Mouse (Mus musculus) cerebral cortex, adult 2 months (tissue): ENCODE measurements around the gene Scd3.

Experiments
- WGBS: fragments of 180-500 bp; shearing (Covaris S2); methylation state at CpG from one replicate; pipeline ENCODE4 v1.1.7; 2018; 5-methylcytosine and 5-hydroxymethylcytosine counted together

Scd3 gene

GRCm38 (mm10) chr19:44237471-44238006 is 34.5 kb downstream of the Scd3 start:
- 11% methylated on average over 19 of the region's 19 CpGs for WGBS

DNA sequence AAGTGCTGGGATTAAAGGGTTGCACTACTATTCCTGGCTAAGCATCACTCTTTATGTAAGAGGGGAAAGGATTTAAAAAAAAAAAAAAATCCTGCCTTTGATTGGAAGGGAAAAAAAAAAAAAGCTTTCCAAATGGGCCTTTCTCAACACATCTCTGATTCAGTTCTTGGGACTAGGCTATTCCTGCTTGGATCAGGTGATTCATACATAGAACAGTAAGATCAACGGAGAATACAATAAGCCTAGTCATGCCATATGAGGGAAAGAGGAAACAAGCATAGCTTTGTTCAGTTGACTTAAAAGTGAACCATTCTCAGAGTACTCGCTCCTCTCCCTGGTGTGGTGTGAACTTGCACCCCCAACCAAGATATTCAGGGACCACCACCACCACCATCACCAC is 35.8 kb downstream of the Scd3 start:
- 39% methylated on average over 2 of the region's 2 CpGs for WGBS

GRCm38 (mm10) chr19:44245761-44246171 is 42.7 kb downstream of the Scd3 start:
- 3% methylated on average over 5 of the region's 5 CpGs for WGBS

GRCm38 (mm10) chr19:44246341-44246911 is 43.4 kb downstream of the Scd3 start:
- 42% methylated on average over 11 of the region's 11 CpGs for WGBS

DNA sequence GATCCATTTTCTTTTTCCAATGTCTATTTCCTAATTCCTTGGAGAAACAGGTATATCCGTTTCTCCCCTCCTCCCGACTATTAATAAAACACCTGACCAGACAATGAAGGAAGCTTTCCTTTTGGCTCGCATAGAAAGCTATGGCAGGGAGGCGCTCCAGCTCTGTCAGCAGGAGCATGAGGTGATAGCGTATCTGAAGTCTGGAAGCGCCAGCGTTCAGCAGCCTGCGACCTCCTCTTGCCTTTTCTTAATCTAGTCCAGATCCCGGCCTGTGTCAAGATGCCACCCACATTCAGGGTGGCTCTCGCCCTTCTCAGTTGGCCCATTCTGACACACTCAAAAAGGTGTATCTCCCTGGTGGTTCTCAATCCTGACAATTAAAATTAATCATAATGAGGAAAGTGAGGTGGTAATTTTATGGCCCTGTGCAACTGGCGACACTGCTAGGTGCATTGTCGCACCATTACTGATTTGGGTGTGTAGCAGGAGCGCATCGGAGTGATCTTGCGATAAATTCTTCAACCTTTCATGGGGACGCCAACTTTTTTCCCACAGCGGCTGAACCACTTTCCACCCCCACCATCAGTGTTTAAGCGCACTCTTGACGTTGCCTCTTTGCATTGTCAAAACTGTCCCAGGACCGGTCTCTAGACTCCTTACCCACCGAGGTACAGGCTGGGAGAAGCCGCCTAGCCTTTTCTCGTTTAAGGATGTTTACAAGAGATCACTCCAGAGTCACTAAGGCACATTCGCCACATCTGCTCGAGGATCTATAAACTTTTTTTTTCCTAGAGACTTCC is 44.4 kb downstream of the Scd3 start:
- 7% methylated on average over 25 of the region's 25 CpGs for WGBS

DNA sequence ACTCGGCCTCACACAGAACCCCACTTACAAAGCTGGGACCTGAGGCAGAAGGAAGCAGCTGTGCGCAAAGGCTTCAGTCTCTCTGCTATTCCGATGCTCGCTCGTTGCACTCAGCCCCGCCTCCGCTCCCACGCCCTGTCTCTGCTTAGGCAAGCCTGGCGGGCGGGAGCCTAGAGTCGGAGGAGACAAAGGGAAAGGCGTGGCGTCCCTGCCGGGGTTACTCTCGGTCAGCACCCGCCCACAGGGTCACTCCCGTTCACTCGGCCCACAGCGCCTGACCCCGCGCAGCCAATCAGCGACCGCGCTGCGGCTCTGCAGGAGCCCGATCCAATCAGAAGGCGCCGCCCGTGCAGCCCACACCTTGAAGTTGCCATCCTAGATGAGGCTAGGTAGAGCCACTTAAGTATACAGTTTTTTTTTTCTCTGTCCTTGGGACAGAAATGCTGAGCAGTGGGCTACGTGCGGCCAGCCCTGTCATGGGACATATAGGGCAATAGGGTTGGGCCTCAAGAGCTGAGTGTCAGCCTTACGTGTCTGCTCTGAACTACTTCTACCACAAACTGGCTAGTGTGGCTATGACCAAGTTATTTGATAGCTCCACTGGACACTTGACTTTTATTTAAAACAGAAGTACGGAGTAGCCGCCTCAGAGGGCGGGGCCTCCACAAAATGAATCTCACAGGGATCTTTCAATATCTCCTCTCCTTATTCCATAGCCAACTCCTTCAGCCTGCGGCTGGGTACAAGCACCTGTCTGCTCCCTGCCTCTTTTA is 45.2 kb downstream of the Scd3 start:
- WGBS, result 3% methylated on average over 36 of the region's 36 CpGs

DNA sequence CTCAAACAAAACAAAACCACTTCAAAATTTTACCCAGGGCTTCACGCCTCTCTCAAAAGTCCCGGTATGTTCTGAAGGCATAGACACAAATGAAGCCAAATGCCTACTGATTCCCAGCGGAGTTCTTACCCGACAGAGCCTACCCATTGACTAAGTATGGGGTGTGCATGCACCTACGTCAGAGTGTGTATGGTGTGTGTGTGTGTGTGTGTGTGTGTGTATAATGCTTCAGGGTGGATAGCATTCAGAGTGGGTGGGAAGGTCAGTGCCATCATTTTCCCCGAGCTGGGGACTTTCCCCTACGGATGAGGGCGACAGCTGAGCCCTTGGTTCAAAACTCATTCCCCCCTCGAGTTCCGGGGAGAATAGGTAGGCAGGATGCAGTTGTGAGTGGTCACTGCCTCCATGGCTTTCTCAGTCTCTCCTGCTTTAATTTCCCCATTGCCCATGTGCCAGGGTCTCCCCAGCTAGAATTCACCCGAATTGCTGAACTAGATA is 45.8 kb downstream of the Scd3 start:
- WGBS, result 70% methylated on average over 11 of the region's 11 CpGs

DNA sequence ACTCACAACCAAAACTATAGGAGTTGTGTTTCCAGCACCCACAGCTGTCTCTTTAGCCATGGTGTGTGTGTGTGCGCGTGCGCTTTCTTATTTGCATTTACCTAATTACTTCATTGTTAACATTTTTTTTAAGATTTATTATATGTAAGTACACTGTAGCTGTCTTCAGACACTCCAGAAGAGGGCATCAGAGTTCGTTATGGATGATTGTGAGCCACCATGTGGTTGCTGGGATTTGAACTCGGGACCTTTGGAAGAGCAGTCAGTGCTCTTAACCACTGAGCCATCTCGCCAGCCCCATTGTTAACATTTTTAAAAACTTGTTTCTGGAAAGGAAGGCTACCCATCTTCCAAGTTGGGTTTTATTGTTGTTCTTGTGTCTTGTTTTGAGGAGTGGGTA is 48.1 kb downstream of the Scd3 start:
- WGBS, result 90% methylated on average over 6 of the region's 6 CpGs

GRCm38 (mm10) chr19:44251936-44252558 is 49.0 kb downstream of the Scd3 start:
- WGBS, result 82% methylated on average over 12 of the region's 12 CpGs

DNA sequence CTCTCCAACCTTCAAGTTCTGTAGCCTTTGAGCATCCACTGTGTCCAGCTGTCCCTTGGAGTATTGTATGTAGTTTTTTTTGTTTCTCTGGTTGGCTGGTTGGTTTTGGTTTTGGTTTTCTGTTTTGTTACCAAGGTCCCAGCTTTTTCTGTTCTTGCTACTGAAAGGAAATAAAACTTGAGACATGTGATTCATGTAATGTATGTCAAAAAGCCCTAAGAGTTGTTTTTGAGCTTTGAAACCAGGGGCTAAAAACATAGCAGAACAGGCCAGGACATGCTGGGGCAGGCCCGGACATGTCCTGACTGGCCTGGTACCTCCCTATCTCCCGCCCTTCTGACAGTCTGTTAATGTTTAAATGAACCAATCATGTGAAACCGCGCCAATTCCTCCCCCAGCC is 51.0 kb downstream of the Scd3 start:
- 91% methylated on average over 4 of the region's 4 CpGs for WGBS

GRCm38 (mm10) chr19:44257377-44257966 is 54.4 kb downstream of the Scd3 start:
- WGBS, result 86% methylated on average over 13 of the region's 13 CpGs

- 73% methylated on average over 4 of the region's 4 CpGs for WGBS
Measured at GRCm38 (mm10) chr19:44259484-44259883, 56.4 kb downstream of the Scd3 start.

DNA sequence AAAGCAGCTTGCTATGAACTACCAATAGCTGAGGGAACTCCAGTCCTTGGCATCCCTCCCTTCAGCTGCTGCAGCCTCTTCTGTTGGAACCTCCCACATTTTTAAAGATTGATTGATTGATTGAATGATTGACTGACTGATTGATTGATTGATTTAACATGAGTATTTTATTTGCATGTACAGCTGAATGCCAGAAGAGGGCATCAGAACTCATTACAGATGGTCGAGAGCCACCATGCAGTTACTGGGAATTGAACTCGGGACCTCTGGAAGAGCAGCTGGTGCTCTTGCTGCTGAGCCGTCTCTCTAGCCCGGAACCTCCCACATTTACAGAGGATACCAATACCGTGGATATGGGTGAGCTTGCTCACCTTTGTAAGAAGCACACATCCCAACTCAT is 57.4 kb downstream of the Scd3 start:
- 78% methylated on average over 5 of the region's 5 CpGs for WGBS

- WGBS, result 88% methylated on average over 7 of the region's 7 CpGs
Measured at GRCm38 (mm10) chr19:44261774-44262173, 58.7 kb downstream of the Scd3 start.

DNA sequence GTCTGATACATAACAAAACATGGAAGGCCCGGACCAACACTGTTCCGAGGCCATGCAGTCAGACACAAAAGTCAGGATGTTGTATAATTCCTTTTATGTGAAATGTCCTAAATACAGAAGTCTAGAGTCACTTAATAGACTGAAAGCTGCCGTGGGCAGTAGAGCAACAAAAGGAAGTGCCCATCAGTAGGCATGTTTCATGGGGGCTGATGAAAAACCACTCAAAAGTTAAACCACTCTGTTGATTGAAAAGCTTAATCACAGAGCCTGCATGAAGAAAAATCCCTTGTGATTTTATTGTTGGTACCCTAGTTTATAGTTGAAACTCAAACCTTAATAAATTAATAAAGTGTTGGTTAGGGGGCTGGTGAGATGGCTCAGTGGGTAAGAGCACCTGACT is 60.5 kb downstream of the Scd3 start:
- 89% methylated on average over 3 of the region's 3 CpGs for WGBS

DNA sequence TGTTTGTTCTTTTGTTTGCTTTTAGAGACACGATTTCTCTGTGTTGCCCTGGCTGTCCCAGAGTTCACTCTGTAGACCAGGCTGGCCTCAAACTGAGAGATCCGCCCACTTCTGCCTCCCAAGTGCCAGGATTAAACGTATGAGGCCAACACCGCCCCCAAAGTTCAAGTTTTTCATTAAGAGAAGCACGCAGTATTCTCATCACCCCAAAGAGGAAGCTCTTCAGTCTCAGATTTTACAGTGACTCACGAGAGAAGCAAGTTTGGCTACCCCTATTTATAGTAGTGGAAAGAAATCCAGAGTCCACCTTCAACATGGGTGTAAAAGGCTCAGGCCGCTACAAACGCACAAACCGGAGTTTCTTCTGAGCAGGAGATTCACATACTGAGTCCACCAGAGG is 61.2 kb downstream of the Scd3 start:
- WGBS, result 58% methylated on average over 9 of the region's 9 CpGs

DNA sequence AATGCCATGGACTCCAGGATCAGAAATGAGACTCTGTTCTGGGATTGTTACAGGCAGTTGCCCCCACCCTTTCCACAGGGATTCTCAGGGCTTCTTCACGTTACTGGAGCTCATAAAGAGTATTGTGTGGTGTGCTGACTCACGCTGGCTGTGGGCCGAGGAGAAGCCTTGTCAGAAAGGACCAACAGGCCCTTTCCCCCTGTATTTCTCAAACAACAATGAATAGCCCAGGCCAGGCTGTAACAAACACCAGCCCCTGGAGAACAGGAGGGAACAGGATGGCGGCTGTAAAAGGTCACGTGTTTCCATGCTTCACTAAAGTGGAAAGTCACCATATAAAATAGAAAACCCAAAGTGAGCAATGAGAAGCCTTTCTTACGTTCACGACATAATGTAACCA is 62.2 kb downstream of the Scd3 start:
- WGBS, result 70% methylated on average over 7 of the region's 7 CpGs

GRCm38 (mm10) chr19:44265911-44266337 is 62.9 kb downstream of the Scd3 start:
- 65% methylated on average over 5 of the region's 5 CpGs for WGBS

- 12% methylated on average over 6 of the region's 6 CpGs for WGBS
Measured at GRCm38 (mm10) chr19:44266458-44266823, 63.4 kb downstream of the Scd3 start.

GRCm38 (mm10) chr19:44266824-44267498 is 63.9 kb downstream of the Scd3 start:
- WGBS, result under 1% methylated on average over 43 of the region's 43 CpGs

DNA sequence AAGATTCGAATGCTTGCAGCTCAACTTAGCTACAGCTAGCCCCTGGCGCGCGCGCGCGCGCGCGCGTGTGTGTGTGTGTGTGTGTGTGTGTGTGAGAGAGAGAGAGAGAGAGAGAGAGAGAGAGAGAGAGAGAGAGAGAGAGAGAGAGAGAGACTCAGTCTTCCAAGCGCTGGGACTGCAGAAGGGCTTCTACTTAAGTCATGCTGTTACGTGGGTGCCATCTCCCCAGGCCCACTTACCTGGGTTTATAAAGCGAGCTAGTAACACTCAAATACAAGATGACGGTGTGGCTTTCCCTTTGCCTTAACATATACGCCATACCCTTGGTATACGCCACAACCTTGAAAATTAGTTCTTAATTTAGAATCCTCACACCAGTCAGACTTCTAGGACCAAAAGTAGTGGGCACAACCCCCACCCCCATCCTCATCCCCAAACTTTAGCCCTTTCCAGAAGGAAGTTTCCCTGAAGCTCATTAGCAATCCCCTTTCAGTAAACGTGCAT is 64.5 kb downstream of the Scd3 start:
- 11% methylated on average over 18 of the region's 18 CpGs for WGBS
